ENCODE assay signal across 28 mouse cellular contexts in the genomic region with DNA sequence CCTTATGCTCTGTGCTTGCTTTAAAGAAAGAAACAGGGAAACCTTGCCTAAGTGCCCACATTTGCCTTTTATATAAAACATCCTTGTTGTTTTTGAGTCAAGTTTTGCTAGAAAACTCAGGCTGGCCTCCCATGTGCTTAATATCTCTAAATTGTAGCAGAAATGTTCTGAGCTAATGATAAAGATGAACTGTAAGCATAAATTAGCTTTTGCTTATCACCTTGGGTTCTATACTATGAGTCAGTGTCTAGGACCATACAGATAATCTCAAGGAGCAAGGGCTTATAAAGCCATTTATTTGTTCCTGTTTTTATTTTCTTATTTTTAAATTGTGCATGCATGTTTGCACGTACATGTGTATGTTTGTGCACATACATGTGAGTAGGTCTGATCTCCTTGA.
"Had no signal": no experiment of that assay in that cellular context is flagged by ENCODE, and none has a peak within 500 bp of the region (broad histone marks: within the 10 kb centered on the region; RNA-seq: fewer than 3 reads in every experiment).

No protein-coding gene starts in this region.

- H3K4me3 ChIP-seq: limb, embryonic 10.5 days; limb, embryonic 12.5 days; limb, embryonic 13.5 days; limb, embryonic 15.5 days; liver, embryonic 12.5 days; liver, embryonic 13.5 days; liver, embryonic 15.5 days; lung, embryonic 15.5 days; megakaryocyte, embryonic 14.5 days; midbrain, embryonic 10.5 days; midbrain, embryonic 12.5 days; midbrain, embryonic 13.5 days; midbrain, embryonic 15.5 days; myocyte; neural tube, embryonic 12.5 days had no signal

- H3K36me3 ChIP-seq: limb, embryonic 12.5 days; limb, embryonic 15.5 days; liver, embryonic 12.5 days; liver, embryonic 13.5 days; liver, embryonic 15.5 days; lung, embryonic 15.5 days; midbrain, embryonic 12.5 days; midbrain, embryonic 15.5 days; neural tube, embryonic 12.5 days had no signal

- H3K4me1 ChIP-seq: limb, embryonic 10.5 days; limb, embryonic 12.5 days; limb, embryonic 13.5 days; liver, embryonic 12.5 days; liver, embryonic 15.5 days; megakaryocyte, embryonic 14.5 days; midbrain, embryonic 12.5 days; midbrain, embryonic 13.5 days; midbrain, embryonic 15.5 days; neural tube, embryonic 12.5 days had no signal

- H3K9ac ChIP-seq: limb, embryonic 12.5 days; limb, embryonic 13.5 days; limb, embryonic 15.5 days; liver, embryonic 12.5 days; liver, embryonic 13.5 days; liver, embryonic 14.5 days; liver, embryonic 15.5 days; liver, postnatal 0 days; lung, embryonic 14.5 days; lung, embryonic 15.5 days; midbrain, embryonic 12.5 days; midbrain, embryonic 13.5 days; midbrain, embryonic 15.5 days; neural tube, embryonic 12.5 days had no signal

- DNase-seq: left cerebral cortex, postnatal 4 days; liver; liver, embryonic 13.5 days; liver, postnatal 0 days; lung, adult 18-20 months; lung, adult 2 months; lung, embryonic 14.5 days; lung, postnatal 10 days; lung, postnatal 14 days; lung, postnatal 36 days; lung, postnatal 4 days; midbrain, embryonic 14.5 days had no signal

- H3K27ac ChIP-seq: limb, embryonic 10.5 days; limb, embryonic 12.5 days; limb, embryonic 13.5 days; limb, embryonic 15.5 days; liver, embryonic 12.5 days; liver, embryonic 13.5 days; liver, embryonic 14.5 days; liver, embryonic 15.5 days; lung, embryonic 15.5 days; macrophage; midbrain, embryonic 10.5 days; midbrain, embryonic 12.5 days; midbrain, embryonic 13.5 days; midbrain, embryonic 15.5 days; neural tube, embryonic 12.5 days had no signal

- H3K27me3 ChIP-seq: limb, embryonic 12.5 days; limb, embryonic 13.5 days; limb, embryonic 15.5 days; liver, embryonic 12.5 days; liver, embryonic 13.5 days; liver, embryonic 15.5 days; lung, embryonic 15.5 days; midbrain, embryonic 12.5 days; midbrain, embryonic 13.5 days; midbrain, embryonic 15.5 days; neural tube, embryonic 12.5 days had no signal

- H3K9me3 ChIP-seq: limb, embryonic 10.5 days; limb, embryonic 12.5 days; limb, embryonic 13.5 days; limb, embryonic 15.5 days; liver, embryonic 12.5 days; liver, embryonic 13.5 days; liver, embryonic 15.5 days; lung, embryonic 15.5 days; midbrain, embryonic 10.5 days; midbrain, embryonic 13.5 days; midbrain, embryonic 15.5 days; neural tube, embryonic 12.5 days had no signal
